Mouse (Mus musculus) limb, embryonic 11.5 days (tissue): ENCODE results near the gene Dock1. TPM values are rescaled to one million over a fixed set of nuclear protein-coding genes. Genes with fewer than 3 reads are reported as not detected.

ENCODE experiments used
- ATAC-seq: fragments of 200-750 bp; cut with Nextera tagmentation; 2 replicates; pipeline ENCODE4 v1.8.0; 2017; ENCODE audit warnings: low read depth; ENCODE audit not compliant: insufficient number of reproducible peaks, low FRiP score, low TSS enrichment
- DNase-seq: peaks from one replicate; pipeline ENCODE4 v3.0.0-alpha.2; 2015; ENCODE audit warnings: low spot score
- H3K27ac ChIP-seq: fragments of 300-500 bp; sonication (generic); replicated peaks from 2 replicates; pipeline ENCODE4 v1.5.1; 2014; ENCODE audit warnings: low read depth, mild to moderate bottlenecking, low read length
- H3K27me3 ChIP-seq: fragments of 300-500 bp; sonication (generic); 2 replicates; pipeline ENCODE4 v1.6.1; 2014; ENCODE audit warnings: mild to moderate bottlenecking, low read length, mixed read lengths; ENCODE audit not compliant: control insufficient read depth, insufficient read depth
- H3K36me3 ChIP-seq: fragments of 300-500 bp; sonication (generic); 2 replicates; pipeline ENCODE4 v1.6.1; 2014; ENCODE audit warnings: mild to moderate bottlenecking, low read length, moderate library complexity, mixed read lengths; ENCODE audit not compliant: control insufficient read depth, insufficient read depth
- H3K4me1 ChIP-seq: fragments of 300-500 bp; sonication (generic); 2 replicates; pipeline ENCODE4 v1.6.1; 2014; ENCODE audit warnings: low read length, mixed read lengths; ENCODE audit not compliant: control insufficient read depth, insufficient read depth
- H3K4me2 ChIP-seq: fragments of 300-500 bp; sonication (generic); 2 replicates; pipeline ENCODE4 v1.6.1; 2014; ENCODE audit warnings: low read depth, mild to moderate bottlenecking, moderate library complexity; ENCODE audit not compliant: severe bottlenecking
- H3K4me3 ChIP-seq: fragments of 300-500 bp; sonication (generic); 2 replicates; pipeline ENCODE4 v1.5.1; 2014; ENCODE audit warnings: low read depth, low read length
- H3K9ac ChIP-seq: fragments of 300-500 bp; sonication (generic); 2 replicates; pipeline ENCODE4 v1.6.1; 2014; ENCODE audit warnings: mild to moderate bottlenecking, low read length
- H3K9me3 ChIP-seq: fragments of 300-500 bp; sonication (generic); 2 replicates; pipeline ENCODE4 v1.6.1; 2016; ENCODE audit warnings: low read length; ENCODE audit not compliant: control insufficient read depth
- WGBS: fragments of 180-500 bp; shearing (Covaris S2); extraction: QIAGEN DNeasy Blood & Tissue Kit; methylation state at CpG from one replicate; pipeline ENCODE4 v1.1.7; 2014; 5-methylcytosine and 5-hydroxymethylcytosine counted together
- polyA plus RNA-seq: library from polyadenylated mRNA; unstranded; fragments of >200 nt; fragmentation: Nextera tagmentation; extraction: Ambion mirVana; gene quantifications from 2 replicates; pipeline ENCODE4 v1.2.1, GENCODE M21; 2014

The Dock1 gene
- polyA plus RNA-seq, 1 experiment from 2014 or later = 42.7 TPM

- DNase-seq (no peak), ATAC-seq (no peak)
- 76% methylated on average over 5 of the region's 5 CpGs for WGBS
- Histone ChIP-seq H3K27ac (no peak overlapping the region), H3K27me3 (no peaks in the 10 kb centered on the region), H3K4me2 (no peak overlapping the region), H3K9ac (no peak overlapping the region), H3K4me3 (no peak overlapping the region), H3K36me3 (no peaks in the 10 kb centered on the region), H3K4me1 (no peaks in the 10 kb centered on the region), H3K9me3 (no peaks in the 10 kb centered on the region)
These were observed 324.5 kb downstream of the Dock1 start for GRCm38 (mm10) chr7:134994983-134995382.

- Histone ChIP-seq H3K4me3 (no peak overlapping the region), H3K27me3 (no peaks in the 10 kb centered on the region), H3K4me1 (peaks cover 10% of the 10 kb centered on the region), H3K4me2 (no peak overlapping the region), H3K27ac (no peak overlapping the region), H3K9ac (no peak overlapping the region), H3K9me3 (no peaks in the 10 kb centered on the region), H3K36me3 (no peaks in the 10 kb centered on the region)
- DNase-seq (no peak), ATAC-seq (no peak)
- 71% methylated on average over 1 of the region's 1 CpGs for WGBS
These were observed 331.8 kb downstream of the Dock1 start for GRCm38 (mm10) chr7:135002216-135002615.

GRCm38 (mm10) chr7:135002891-135003290, 332.4 kb downstream of the Dock1 start:
- peak; percentile 33 for DNase-seq
- no peak overlapping the region for H3K27ac ChIP-seq
- no peak overlapping the region for H3K4me2 ChIP-seq
- H3K36me3 ChIP-seq = no peaks in the 10 kb centered on the region
- peaks cover 10% of the 10 kb centered on the region for H3K4me1 ChIP-seq
- 25% methylated on average over 9 of the region's 9 CpGs for WGBS
- no peaks in the 10 kb centered on the region for H3K9me3 ChIP-seq
- no peak overlapping the region for H3K9ac ChIP-seq
- ATAC-seq = no peak
- H3K27me3 ChIP-seq = no peaks in the 10 kb centered on the region
- H3K4me3 ChIP-seq = no peak overlapping the region

GRCm38 (mm10) chr7:135005964-135006560, 335.6 kb downstream of the Dock1 start:
- H3K36me3 ChIP-seq = no peaks in the 10 kb centered on the region
- peaks cover 10% of the 10 kb centered on the region for H3K4me1 ChIP-seq
- H3K27me3 ChIP-seq = no peaks in the 10 kb centered on the region
- DNase-seq = no peak
- WGBS = 34% methylated on average over 7 of the region's 7 CpGs
- H3K4me2 ChIP-seq = no peak overlapping the region
- no peak for ATAC-seq
- no peak overlapping the region for H3K4me3 ChIP-seq
- no peak overlapping the region for H3K27ac ChIP-seq
- no peak overlapping the region for H3K9ac ChIP-seq
- H3K9me3 ChIP-seq = no peaks in the 10 kb centered on the region

- peaks cover under 1% of the 10 kb centered on the region; the same call in 1 of the 2 replicates for H3K4me1 ChIP-seq
- DNase-seq (no peak), ATAC-seq (no peak)
- H3K36me3 ChIP-seq = no peaks in the 10 kb centered on the region
- H3K9ac ChIP-seq = no peak overlapping the region
- no peak overlapping the region for H3K4me2 ChIP-seq
- H3K9me3 ChIP-seq = no peaks in the 10 kb centered on the region
- no peaks in the 10 kb centered on the region for H3K27me3 ChIP-seq
- 94% methylated on average over 2 of the region's 2 CpGs for WGBS
- H3K27ac ChIP-seq = no peak overlapping the region
- H3K4me3 ChIP-seq = no peak overlapping the region
These were observed 337.6 kb downstream of the Dock1 start for GRCm38 (mm10) chr7:135008021-135008420.

- no peak overlapping the region for H3K9ac ChIP-seq
- H3K4me3 ChIP-seq = no peak overlapping the region
- H3K9me3 ChIP-seq = no peaks in the 10 kb centered on the region
- no peaks in the 10 kb centered on the region for H3K36me3 ChIP-seq
- H3K27me3 ChIP-seq = no peaks in the 10 kb centered on the region
- no peaks in the 10 kb centered on the region; the same call in 1 of the 2 replicates for H3K4me1 ChIP-seq
- ATAC-seq = no peak
- H3K4me2 ChIP-seq = no peak overlapping the region
- no peak for DNase-seq
- 97% methylated on average over 2 of the region's 2 CpGs for WGBS
- H3K27ac ChIP-seq = no peak overlapping the region
These were observed 340.5 kb downstream of the Dock1 start for GRCm38 (mm10) chr7:135010997-135011396.

GRCm38 (mm10) chr7:135017531-135017930, 347.1 kb downstream of the Dock1 start:
- no peaks in the 10 kb centered on the region for H3K4me1 ChIP-seq
- no peaks in the 10 kb centered on the region for H3K36me3 ChIP-seq
- no peaks in the 10 kb centered on the region for H3K27me3 ChIP-seq
- WGBS = 67% methylated on average over 1 of the region's 1 CpGs
- no peak overlapping the region for H3K4me3 ChIP-seq
- no peaks in the 10 kb centered on the region for H3K9me3 ChIP-seq
- no peak overlapping the region for H3K9ac ChIP-seq
- ATAC-seq (no peak), DNase-seq (no peak)
- no peak overlapping the region for H3K4me2 ChIP-seq
- no peak overlapping the region for H3K27ac ChIP-seq

GRCm38 (mm10) chr7:135020762-135021161, 350.3 kb downstream of the Dock1 start:
- 87% methylated on average over 7 of the region's 7 CpGs for WGBS
- Histone ChIP-seq H3K9ac (no peak overlapping the region), H3K27ac (no peak overlapping the region), H3K4me1 (no peaks in the 10 kb centered on the region), H3K27me3 (no peaks in the 10 kb centered on the region), H3K9me3 (no peaks in the 10 kb centered on the region), H3K4me3 (no peak overlapping the region), H3K36me3 (no peaks in the 10 kb centered on the region), H3K4me2 (no peak overlapping the region)
- no peak for DNase-seq
- ATAC-seq = no peak

- no peaks in the 10 kb centered on the region for H3K27me3 ChIP-seq
- H3K36me3 ChIP-seq = no peaks in the 10 kb centered on the region
- no peaks in the 10 kb centered on the region for H3K4me1 ChIP-seq
- H3K4me3 ChIP-seq = no peak overlapping the region
- DNase-seq (no peak), ATAC-seq (no peak)
- WGBS = 95% methylated on average over 9 of the region's 9 CpGs
- no peak overlapping the region for H3K27ac ChIP-seq
- H3K9me3 ChIP-seq = no peaks in the 10 kb centered on the region
- no peak overlapping the region for H3K4me2 ChIP-seq
- H3K9ac ChIP-seq = no peak overlapping the region
These were observed 351.2 kb downstream of the Dock1 start for GRCm38 (mm10) chr7:135021544-135022100.
